Comparison of ENCODE assay signal across 14 mouse cellular contexts in genomic region chr5:121823668-121824067, GRCm38 (mm10). TPM values are rescaled to one million over a fixed set of nuclear protein-coding genes. Genes with fewer than 3 reads are reported as not detected.
DNase-seq lines count a peak whose midpoint lies in the region; ATAC-seq lines count a peak whose summit lies in the region.
"Had no signal": no experiment of that assay in that cellular context is flagged by ENCODE, and none has a peak within 500 bp of the region (broad histone marks: within the 10 kb centered on the region; RNA-seq: fewer than 3 reads in every experiment).

No protein-coding gene starts in this region.

- H3K27ac ChIP-seq in heart, embryonic 15.5 days = peak overlapping the region; percentile 78
- H3K27ac ChIP-seq in liver, embryonic 11.5 days (ENCODE audit: low read depth, low read length) = no peak overlapping the region
- H3K27ac ChIP-seq in limb, embryonic 12.5 days = peak overlapping the region; percentile 62; the same call in 1 of the 2 replicates

- H3K4me1 ChIP-seq in heart, embryonic 15.5 days (replicated peaks) = peaks cover 58% of the 10 kb centered on the region
- H3K4me1 ChIP-seq in liver, embryonic 11.5 days (replicated peaks; ENCODE audit: control insufficient read depth, insufficient read depth, low read length) = peaks cover 11% of the 10 kb centered on the region
- peaks cover 31% of the 10 kb centered on the region for H3K4me1 ChIP-seq in limb, embryonic 12.5 days (replicated peaks)

- H3K36me3 ChIP-seq in heart, embryonic 15.5 days = peaks cover 33% of the 10 kb centered on the region
- peaks cover 51% of the 10 kb centered on the region for H3K36me3 ChIP-seq in liver, embryonic 11.5 days (ENCODE audit: control insufficient read depth, insufficient read depth, low read length)
- peaks cover 67% of the 10 kb centered on the region for H3K36me3 ChIP-seq in limb, embryonic 12.5 days

- H3K9ac ChIP-seq in heart, embryonic 15.5 days = no peak overlapping the region
- no peak overlapping the region for H3K9ac ChIP-seq in liver, embryonic 11.5 days (ENCODE audit: low read depth, low read length)
- H3K9ac ChIP-seq in limb, embryonic 12.5 days (replicated peaks) = no peak overlapping the region
- H3K9ac ChIP-seq: forebrain, embryonic 13.5 days; midbrain, embryonic 13.5 days had no signal

- peak; percentile 30 for DNase-seq in cerebellum, adult 11-12 months
- DNase-seq in cerebellum, adult 18-20 months = no peak
- no peak for DNase-seq in heart, postnatal 4 days
- DNase-seq in liver, embryonic 11.5 days (ENCODE audit: low spot score) = no peak
- DNase-seq in liver = no peak
- no peak for DNase-seq in spleen, postnatal 14 days (ENCODE audit: low spot score in 2 of 2)
- DNase-seq: gastrocnemius, postnatal 10 days; left cerebral cortex, postnatal 4 days; thymus, adult 2 months had no signal

- no peak overlapping the region for H3K4me2 ChIP-seq in heart, embryonic 15.5 days
- no peak overlapping the region for H3K4me2 ChIP-seq in liver, embryonic 11.5 days
- no peak overlapping the region for H3K4me2 ChIP-seq in limb, embryonic 12.5 days
- H3K4me2 ChIP-seq: embryonic facial prominence, embryonic 13.5 days; forebrain, embryonic 13.5 days; midbrain, embryonic 13.5 days had no signal

- no peaks in the 10 kb centered on the region for H3K27me3 ChIP-seq in heart, embryonic 15.5 days
- no peaks in the 10 kb centered on the region for H3K27me3 ChIP-seq in liver, embryonic 11.5 days (replicated peaks; ENCODE audit: control insufficient read depth, insufficient read depth, low read length)
- H3K27me3 ChIP-seq in limb, embryonic 12.5 days = peaks cover 13% of the 10 kb centered on the region

- H3K9me3 ChIP-seq in heart, embryonic 15.5 days (replicated peaks) = no peaks in the 10 kb centered on the region
- H3K9me3 ChIP-seq in liver, embryonic 11.5 days (ENCODE audit: control insufficient read depth, low read length) = no peaks in the 10 kb centered on the region
- no peaks in the 10 kb centered on the region for H3K9me3 ChIP-seq in limb, embryonic 12.5 days
- H3K9me3 ChIP-seq: embryonic facial prominence, embryonic 13.5 days; forebrain, embryonic 13.5 days; midbrain, embryonic 13.5 days had no signal

- H3K4me3 ChIP-seq in heart, embryonic 15.5 days = no peak overlapping the region
- no peak overlapping the region for H3K4me3 ChIP-seq in liver, embryonic 11.5 days (ENCODE audit: low read depth, low read length)
- no peak overlapping the region for H3K4me3 ChIP-seq in limb, embryonic 12.5 days (replicated peaks)
- H3K4me3 ChIP-seq: embryonic facial prominence, embryonic 13.5 days; forebrain, embryonic 13.5 days; midbrain, embryonic 13.5 days had no signal

- WGBS in heart, embryonic 15.5 days = 91% methylated on average over 1 of the region's 1 CpGs
- WGBS in liver, embryonic 11.5 days = 85% methylated on average over 1 of the region's 1 CpGs
- WGBS in limb, embryonic 12.5 days = 100% methylated on average over 1 of the region's 1 CpGs

- no peak for ATAC-seq in heart, embryonic 15.5 days (replicated peaks; ENCODE audit: insufficient number of reproducible peaks, insufficient read depth, low FRiP score, low read depth)
- 0 out of 2 replicates have a peak, but pooled peaks have one; percentile 3 for ATAC-seq in liver, embryonic 11.5 days (replicated peaks; ENCODE audit: low FRiP score)
- ATAC-seq in limb, embryonic 12.5 days (ENCODE audit: insufficient number of reproducible peaks, insufficient read depth, low FRiP score, low TSS enrichment, low read depth) = no peak
- ATAC-seq: forebrain, embryonic 13.5 days; midbrain, embryonic 13.5 days had no signal

RNA-seq across cellular contexts. Expression of gene Sh2b3, which starts 13.8 kb away (rescaled TPM):
- 13.2 and 18.5 TPM in 2 replicates for polyA plus RNA-seq in heart, embryonic 15.5 days (2015; fragmentation: Nextera tagmentation; extraction: Ambion mirVana)
- 10 to 100 TPM; 36.7 to 39.2 TPM for total RNA-seq in heart, postnatal 4 days (2021)
- 14.7 and 15.7 TPM in 2 replicates for polyA plus RNA-seq in liver, embryonic 11.5 days (2014; fragmentation: Nextera tagmentation; extraction: Ambion mirVana)
- 12.7 and 13.1 TPM in 2 replicates for polyA plus RNA-seq in limb, embryonic 12.5 days (2016; fragmentation: Nextera tagmentation; extraction: Ambion mirVana)

RNA-seq across cellular contexts. Expression of gene Pheta1, which starts 25.1 kb away (rescaled TPM):
- 15.1 and 18.2 TPM in 2 replicates for polyA plus RNA-seq in heart, embryonic 15.5 days (2015; fragmentation: Nextera tagmentation; extraction: Ambion mirVana)
- 10 to 100 TPM in 1 of 2 experiments, 1 to 10 TPM in 1; 9.3 to 10.9 TPM for total RNA-seq in heart, postnatal 4 days (2021)
- 12.1 and 13.7 TPM in 2 replicates for polyA plus RNA-seq in liver, embryonic 11.5 days (2014; fragmentation: Nextera tagmentation; extraction: Ambion mirVana)
- polyA plus RNA-seq in limb, embryonic 12.5 days (2016; fragmentation: Nextera tagmentation; extraction: Ambion mirVana) = 52.8 and 54.6 TPM in 2 replicates
